Mouse (Mus musculus) ES-Bruce4 (cell line): Measurements from ENCODE around the gene Atp5g2.

Experiments
- CTCF ChIP-seq: IDR thresholded peaks from one replicate; pipeline ENCODE4 v1.8.1; 2011; ENCODE audit warnings: low read depth, low read length
- EP300 ChIP-seq: IDR thresholded peaks from 2 replicates; pipeline ENCODE4 v1.6.1; 2011; ENCODE audit warnings: low read depth, low read length; ENCODE audit not compliant: insufficient read depth
- POLR2A ChIP-seq: IDR thresholded peaks from one replicate; pipeline ENCODE4 v1.8.1; 2011; ENCODE audit warnings: low read length; ENCODE audit not compliant: insufficient read depth

DNA sequence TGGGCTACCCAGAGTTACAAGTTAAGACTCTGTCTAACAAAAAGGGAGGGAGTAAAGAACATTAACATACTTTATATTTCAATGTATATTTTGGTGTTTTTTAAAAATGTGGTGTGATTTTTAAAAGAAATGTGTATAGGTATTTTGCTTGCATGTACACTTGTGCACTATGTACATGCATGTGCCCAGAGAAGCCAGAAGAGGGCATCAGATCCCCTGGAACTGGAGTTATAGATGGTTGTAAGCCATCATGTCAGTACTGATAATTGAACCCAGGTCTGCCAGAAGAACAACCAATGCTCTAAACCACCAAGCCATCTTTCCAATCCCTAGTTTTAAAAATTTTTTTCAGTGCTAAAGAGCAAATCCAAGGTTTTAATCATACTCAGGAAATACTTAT is 59.2 kb downstream of the Atp5g2 start:
- TF ChIP-seq POLR2A (no peak), EP300 (no peak), CTCF (no peak)
